Mouse (Mus musculus): ENCODE measurements at regions not wholly inside any gene's neighbourhood (a gene's known extent, or its start where the extent isn't known, plus 50 kb on each side); places are given as distances from the start of the nearest gene placed in this dataset.
A peak's percentile ranks its signal among the peaks of the same experiment; 100 is the strongest.

DNA sequence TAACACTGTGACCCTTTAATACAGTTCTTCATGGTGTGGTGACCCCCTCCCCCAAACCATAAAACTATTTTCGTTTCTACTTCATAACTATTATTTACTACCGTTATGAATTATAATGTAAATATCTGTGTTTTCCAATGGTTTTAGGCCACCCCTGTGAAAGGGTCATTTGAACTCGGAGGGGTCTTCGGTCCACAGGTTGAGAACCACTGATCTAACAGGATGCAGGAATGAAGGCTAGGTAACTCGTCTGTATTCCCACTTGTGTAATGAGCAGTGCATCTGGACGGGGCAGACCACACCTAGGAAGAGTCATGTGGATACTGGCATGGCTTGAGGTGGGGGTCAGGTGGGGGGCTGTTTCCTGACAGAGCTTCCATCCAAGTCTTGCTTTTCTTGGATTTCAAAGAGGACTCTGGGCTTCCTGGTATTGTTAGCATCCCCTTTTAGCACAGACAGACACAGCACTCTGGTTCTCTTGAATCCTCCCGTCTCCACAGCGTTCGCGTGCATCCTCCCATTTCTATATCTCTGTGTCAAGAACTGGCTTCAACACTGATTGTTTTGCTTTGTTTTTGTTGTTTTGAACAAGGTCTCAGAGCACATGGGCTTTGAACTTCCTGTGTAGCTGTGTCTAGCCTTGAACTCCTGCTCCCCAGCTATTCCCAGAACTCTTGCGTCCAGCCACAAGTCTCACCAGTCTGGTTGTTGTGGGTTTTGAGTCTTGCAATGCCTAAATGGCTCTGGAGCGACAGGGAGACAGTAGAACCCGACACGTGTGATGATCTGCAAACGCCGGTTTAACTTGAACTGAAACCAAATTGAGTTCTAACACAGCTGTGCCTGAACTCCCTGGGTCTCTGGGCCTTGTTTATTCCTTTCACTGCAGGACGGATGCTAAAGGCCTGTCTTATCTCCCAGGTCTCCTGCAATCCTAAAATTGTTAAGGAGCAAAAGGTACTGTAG lies 75.4 kb upstream of the Ralgps2 start:
- DNase-seq (ENCODE audit: low read depth, low spot score), result no peak

DNA sequence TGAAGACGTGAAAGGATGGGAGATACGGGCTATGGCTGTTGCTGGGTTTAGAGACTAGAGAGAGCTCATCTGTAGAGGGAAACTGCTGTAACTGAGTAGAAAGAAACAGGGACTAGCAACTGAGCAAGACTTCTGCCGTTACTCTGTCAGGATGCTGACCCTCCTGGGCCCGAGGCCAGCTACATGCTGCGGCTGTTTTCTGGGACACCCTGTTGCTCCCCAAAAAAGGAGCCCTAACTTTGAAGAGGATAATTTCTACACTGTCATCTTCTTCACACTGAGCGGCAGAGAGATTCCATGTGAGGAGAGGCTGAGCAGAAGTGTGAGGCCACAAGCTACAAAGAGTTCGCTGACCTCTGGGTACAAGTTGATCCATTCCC lies 74.2 kb upstream of the Ralgps2 start:
- no peak for DNase-seq (ENCODE audit: low read depth, low spot score)

GRCm38 (mm10) chr1:157012950-157013668 lies 73.7 kb upstream of the Ralgps2 start:
- peak; percentile 23 for DNase-seq (ENCODE audit: low read depth, low spot score)

GRCm38 (mm10) chr1:157011226-157011625 lies 71.8 kb upstream of the Ralgps2 start:
- no peak for DNase-seq (ENCODE audit: low read depth, low spot score)

GRCm38 (mm10) chr1:157009427-157009826 lies 70.0 kb upstream of the Ralgps2 start:
- DNase-seq (ENCODE audit: low read depth, low spot score), result no peak

DNA sequence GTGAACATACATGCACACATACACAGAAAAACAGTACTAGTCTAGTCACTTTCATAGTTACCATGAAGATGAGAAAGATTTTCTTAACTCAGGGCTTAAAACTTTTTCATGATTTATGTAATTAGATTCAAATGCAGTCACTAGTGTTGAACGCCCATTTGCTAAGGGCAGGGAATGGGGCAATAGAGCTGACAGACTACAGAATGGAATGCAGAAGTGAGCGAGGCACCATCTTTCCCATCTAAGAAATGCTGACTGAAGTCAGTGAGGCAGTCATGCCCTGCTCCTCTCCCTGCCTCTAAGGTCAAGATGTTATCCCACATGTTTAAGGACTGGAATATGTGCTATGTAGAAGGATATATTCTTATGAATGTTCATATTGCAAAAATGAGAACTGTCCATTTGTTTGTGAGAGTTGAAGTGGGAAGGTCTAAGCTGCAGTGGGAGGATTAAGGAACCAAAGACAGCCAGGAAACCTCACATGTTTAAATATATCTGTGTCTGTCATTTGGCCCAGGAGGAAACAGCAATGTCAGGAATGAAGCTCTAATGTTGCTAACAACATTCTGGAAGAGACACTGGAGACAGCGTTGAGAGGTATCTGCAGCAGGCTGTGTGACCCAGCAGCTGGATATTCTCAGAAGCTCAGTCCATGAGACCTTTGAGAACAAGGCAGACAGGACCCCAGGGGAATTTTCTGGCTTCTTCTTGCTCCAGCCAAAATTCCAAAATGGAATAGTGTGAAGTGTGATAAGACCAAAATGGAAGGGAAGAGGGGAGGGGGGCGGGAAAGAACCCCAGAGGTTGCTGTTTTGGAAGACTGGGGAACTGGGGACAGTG lies 68.7 kb upstream of the Ralgps2 start:
- no peak for DNase-seq (ENCODE audit: low read depth, low spot score)

DNA sequence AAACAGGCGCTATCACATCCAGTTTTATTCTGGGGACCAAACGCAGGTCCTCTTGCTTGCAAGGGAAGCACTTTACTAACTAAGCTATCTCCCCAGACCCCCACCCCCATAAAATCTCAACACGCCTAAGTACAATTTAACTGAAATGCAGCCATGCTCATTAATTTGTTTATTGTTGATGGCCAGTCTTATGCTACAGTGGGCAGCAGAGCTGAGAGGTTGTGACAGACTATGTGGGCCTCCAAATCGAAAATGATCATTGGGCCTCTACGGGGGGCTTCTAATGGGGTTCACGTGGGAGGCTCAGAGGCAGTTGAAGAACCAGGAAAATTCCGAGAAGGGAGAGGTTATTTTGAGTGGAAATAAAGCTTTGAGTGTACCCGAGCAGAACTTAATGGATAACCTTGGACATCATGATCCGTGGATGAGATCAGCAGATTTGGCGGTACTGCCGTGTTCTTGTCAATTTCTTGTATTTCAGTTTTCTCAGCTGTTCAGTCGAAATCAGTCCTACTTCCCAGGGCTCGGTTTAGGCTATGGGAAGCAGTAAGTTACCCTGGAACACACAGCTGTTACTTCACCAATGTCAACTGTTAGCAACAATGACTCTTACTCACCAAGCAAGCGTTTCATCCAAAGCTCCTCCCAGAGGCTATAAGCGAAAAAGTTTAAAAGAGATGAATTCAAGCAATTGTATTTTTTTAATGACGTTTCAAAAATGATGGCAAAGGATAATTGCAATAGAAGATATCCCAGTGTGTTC lies 65.1 kb upstream of the Ralgps2 start:
- no peak for DNase-seq (ENCODE audit: low read depth, low spot score)

GRCm38 (mm10) chr1:157003034-157003433 lies 63.6 kb upstream of the Ralgps2 start:
- DNase-seq (ENCODE audit: low read depth, low spot score), result no peak

GRCm38 (mm10) chr1:157002258-157002657 lies 62.8 kb upstream of the Ralgps2 start:
- DNase-seq (ENCODE audit: low read depth, low spot score), result no peak

GRCm38 (mm10) chr1:157001008-157001660 lies 61.7 kb upstream of the Ralgps2 start:
- DNase-seq (ENCODE audit: low read depth, low spot score), result no peak

DNA sequence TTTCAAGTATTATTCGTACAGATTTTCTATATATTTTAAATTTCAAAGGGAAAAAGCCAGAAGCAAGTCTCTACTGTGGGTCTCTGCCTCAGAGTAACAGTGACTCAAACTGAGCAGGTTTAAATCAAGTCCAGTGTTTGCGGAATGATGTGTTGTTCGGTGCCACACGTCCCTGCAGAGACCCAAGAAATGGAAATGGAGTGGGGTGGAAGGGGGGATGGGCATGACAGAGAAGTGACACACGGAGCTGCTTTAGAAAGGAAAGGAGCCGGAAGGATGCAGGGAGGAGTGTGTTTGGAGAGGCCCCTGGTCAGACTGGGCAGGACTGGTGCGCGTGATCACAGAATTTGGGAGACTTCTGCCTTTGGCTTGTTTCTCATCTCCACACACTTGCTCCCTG lies 60.5 kb upstream of the Ralgps2 start:
- DNase-seq (ENCODE audit: low read depth, low spot score), result no peak

DNA sequence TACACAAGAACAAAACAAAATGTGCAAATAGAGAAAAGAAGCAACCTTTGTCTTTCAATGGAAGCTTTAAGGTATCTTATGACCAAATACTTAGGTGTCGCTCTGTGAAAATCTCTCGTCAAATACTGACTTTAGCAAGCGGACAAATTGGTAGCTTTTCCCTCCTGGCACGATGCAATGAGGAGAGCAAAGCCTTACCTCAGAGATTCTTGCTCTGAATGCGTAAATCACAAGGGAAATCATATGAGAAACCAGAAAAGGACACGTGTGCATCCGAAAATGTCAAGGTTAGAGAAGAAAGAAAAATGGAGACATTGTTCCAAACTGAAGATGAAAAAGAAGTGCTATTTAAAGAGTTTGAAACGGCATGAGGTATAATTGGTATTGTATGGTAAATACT lies 59.8 kb upstream of the Ralgps2 start:
- no peak for DNase-seq (ENCODE audit: low read depth, low spot score)

DNA sequence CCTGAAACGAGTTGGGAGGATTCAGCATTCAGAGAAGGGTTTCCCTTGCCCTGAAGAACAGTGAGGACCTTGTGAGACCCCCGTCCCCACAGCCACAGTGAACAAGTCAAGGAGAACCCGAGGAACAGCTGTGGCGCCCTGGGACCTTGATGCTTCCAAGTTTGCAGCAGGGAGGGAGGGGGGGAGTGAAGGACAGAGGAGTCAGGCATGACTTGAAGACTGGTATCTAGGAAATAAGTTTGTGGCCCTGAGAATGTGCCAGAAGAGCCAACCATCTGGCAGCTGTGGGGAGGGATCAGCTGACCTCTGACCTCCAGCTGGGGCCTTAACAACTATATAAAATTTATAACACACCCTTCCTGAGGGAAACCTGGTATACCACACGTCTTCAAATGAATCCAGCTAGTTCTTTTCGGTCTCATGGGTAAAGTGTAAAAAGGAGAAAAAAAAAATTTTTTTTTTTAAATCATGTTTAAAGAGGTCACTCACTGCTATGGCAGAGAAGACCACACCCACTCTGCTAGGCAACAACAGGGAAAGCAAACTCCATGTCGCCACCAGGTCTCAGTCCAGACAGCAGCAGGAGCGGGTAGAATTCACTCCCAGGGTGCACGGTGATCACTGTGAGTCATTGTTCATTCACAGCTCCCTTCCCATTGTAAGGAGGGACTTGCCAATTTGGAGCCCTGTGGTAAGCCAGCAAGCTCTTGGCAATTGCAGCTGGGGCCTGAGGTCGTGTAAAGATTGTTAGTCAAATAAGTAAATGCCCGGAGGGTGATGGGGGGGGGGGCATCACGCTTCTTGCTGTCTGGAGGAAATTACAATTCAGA lies 58.3 kb upstream of the Ralgps2 start:
- peak; percentile 60 for DNase-seq (ENCODE audit: low read depth, low spot score)

DNA sequence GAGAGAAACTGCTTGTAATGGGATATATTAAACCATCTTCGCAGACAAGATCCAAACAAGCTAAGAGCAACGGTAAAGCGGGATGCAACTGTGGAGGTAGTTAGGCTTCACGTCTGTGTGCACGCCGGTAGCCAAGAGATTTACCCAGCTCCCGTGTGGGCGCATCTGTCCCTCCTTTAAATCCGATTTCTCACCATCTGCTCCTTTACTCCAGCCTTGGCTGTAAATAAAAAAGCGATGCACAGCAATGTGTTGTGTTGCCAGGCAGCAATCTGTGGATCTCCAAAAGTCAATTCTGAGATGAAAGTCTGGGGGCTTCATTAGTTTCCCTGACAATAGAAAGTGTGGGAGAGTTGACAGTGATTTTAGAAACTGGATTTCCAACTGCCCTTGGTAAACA lies 57.6 kb upstream of the Ralgps2 start:
- peak; percentile 85 for DNase-seq (ENCODE audit: low read depth, low spot score)

- DNase-seq (ENCODE audit: low read depth, low spot score), result peak; percentile 29
These were observed 56.9 kb upstream of the Ralgps2 start for GRCm38 (mm10) chr1:156996084-156996880.

GRCm38 (mm10) chr1:156995180-156995951 lies 55.9 kb upstream of the Ralgps2 start:
- peak; percentile 73 for DNase-seq (ENCODE audit: low read depth, low spot score)

GRCm38 (mm10) chr1:156994644-156995016 lies 55.2 kb upstream of the Ralgps2 start:
- no peak for DNase-seq (ENCODE audit: low read depth, low spot score)

- no peak for DNase-seq (ENCODE audit: low read depth, low spot score)
These were observed 54.7 kb upstream of the Ralgps2 start for GRCm38 (mm10) chr1:156994005-156994643.

Data from brain, adult 2 months (tissue).